Mouse (Mus musculus) midbrain, embryonic 11.5 days (tissue): ENCODE results near the gene A730061H03Rik. TPM values are rescaled to one million over a fixed set of nuclear protein-coding genes. Genes with fewer than 3 reads are reported as not detected.

Experiments used
- ATAC-seq: fragments of 200-750 bp; cut with Nextera tagmentation; 2 replicates; pipeline ENCODE4 v1.8.0; 2017; ENCODE audit warnings: moderate TSS enrichment, moderate library complexity; ENCODE audit not compliant: low FRiP score
- DNase-seq: peaks from one replicate; pipeline ENCODE4 v3.0.0; 2015; ENCODE audit warnings: low spot score; ENCODE audit errors: missing footprints
- H3K27ac ChIP-seq: fragments of 300-500 bp; sonication (generic); 2 replicates; pipeline ENCODE4 v1.5.1; 2014; ENCODE audit warnings: low read depth, low read length
- H3K27me3 ChIP-seq: fragments of 300-500 bp; sonication (generic); 2 replicates; pipeline ENCODE4 v1.6.1; 2014; ENCODE audit warnings: mild to moderate bottlenecking, low read length, moderate library complexity, mixed read lengths; ENCODE audit not compliant: control insufficient read depth, insufficient read depth
- H3K36me3 ChIP-seq: fragments of 300-500 bp; sonication (generic); 2 replicates; pipeline ENCODE4 v1.6.1; 2014; ENCODE audit warnings: mild to moderate bottlenecking, low read length, moderate library complexity, mixed read lengths; ENCODE audit not compliant: control insufficient read depth, insufficient read depth
- H3K4me1 ChIP-seq: fragments of 300-500 bp; sonication (generic); 2 replicates; pipeline ENCODE4 v1.6.1; 2014; ENCODE audit warnings: low read length; ENCODE audit not compliant: control insufficient read depth, insufficient read depth
- H3K4me2 ChIP-seq: fragments of 300-500 bp; sonication (generic); 2 replicates; pipeline ENCODE4 v1.6.1; 2014; ENCODE audit warnings: mild to moderate bottlenecking, moderate library complexity
- H3K4me3 ChIP-seq: fragments of 300-500 bp; sonication (generic); 2 replicates; pipeline ENCODE4 v1.5.1; 2014; ENCODE audit warnings: low read depth, low read length
- H3K9ac ChIP-seq: fragments of 300-500 bp; sonication (generic); 2 replicates; pipeline ENCODE4 v1.6.1; 2014; ENCODE audit warnings: low read length
- H3K9me3 ChIP-seq: fragments of 300-500 bp; sonication (generic); 2 replicates; pipeline ENCODE4 v1.6.1; 2016; ENCODE audit warnings: low read length; ENCODE audit not compliant: control insufficient read depth
- WGBS: fragments of 180-500 bp; shearing (Covaris S2); extraction: QIAGEN DNeasy Blood & Tissue Kit; methylation state at CpG from one replicate; pipeline ENCODE4 v1.1.7; 2014; 5-methylcytosine and 5-hydroxymethylcytosine counted together
- polyA plus RNA-seq: library from polyadenylated mRNA; unstranded; fragments of >200 nt; fragmentation: Nextera tagmentation; extraction: Ambion mirVana; gene quantifications from 2 replicates; pipeline ENCODE4 v1.2.1, GENCODE M21; 2014

Gene A730061H03Rik
- polyA plus RNA-seq, 1 experiment from 2014 or later, result 0.92 TPM

- H3K9ac ChIP-seq, result peak within 1 kb of the TSS; percentile 86
- H3K4me1 ChIP-seq, result peaks cover 9% of the 10 kb centered on the region
- peak within 1 kb of the TSS; percentile 93 for H3K27ac ChIP-seq
- H3K4me3 ChIP-seq, result peak within 1 kb of the TSS; percentile 63
- no peaks in the 10 kb centered on the region for H3K27me3 ChIP-seq
- H3K4me2 ChIP-seq, result peak within 1 kb of the TSS; percentile 75
- ATAC-seq (peak; percentile 85), DNase-seq (peak; percentile 99)
- WGBS, result under 1% methylated on average over 27 of the region's 27 CpGs
- no peaks in the 10 kb centered on the region for H3K36me3 ChIP-seq
- no peaks in the 10 kb centered on the region for H3K9me3 ChIP-seq
Measured at GRCm38 (mm10) chr14:55559799-55560201, 406 bp downstream of the A730061H03Rik start, which contains the start of gene Dcaf11. Dcaf11 (plus strand) TSS chr14:55560006.

DNA sequence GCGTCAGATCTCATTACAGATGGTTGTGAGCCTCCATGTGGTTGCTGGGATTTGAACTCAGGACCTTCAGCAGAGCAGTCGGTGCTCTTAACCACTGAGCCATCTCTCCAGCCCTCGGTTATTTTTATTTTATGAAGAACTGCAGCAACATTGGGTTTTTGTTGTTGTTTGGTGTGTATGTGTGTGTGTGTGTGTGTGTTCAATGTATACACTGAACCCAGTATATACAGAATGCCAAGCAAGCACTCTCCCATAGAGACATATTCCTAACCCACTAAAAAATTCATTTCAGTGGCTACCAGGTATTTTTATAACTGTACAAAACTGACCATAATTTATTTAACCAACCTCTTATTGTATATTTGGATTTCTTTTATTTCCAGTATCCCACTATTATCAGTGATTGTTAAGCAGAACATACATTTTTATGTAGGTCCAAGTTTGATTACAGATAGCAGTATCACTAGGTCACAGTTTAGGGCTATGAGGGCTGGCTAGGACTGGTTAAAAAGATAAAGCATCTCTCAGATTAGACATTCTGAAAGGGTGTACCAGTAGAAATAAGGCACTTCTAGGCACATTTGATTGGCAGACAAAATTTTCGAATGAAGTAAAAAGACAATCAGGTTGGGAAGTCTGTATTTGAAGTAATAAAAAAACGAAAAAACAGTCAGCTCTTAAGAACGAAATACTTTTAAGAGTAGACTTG, 1.3 kb downstream of the A730061H03Rik start:
- H3K9ac ChIP-seq, result no peak overlapping the region; the same call in 1 of the 2 replicates
- peaks cover 9% of the 10 kb centered on the region for H3K4me1 ChIP-seq
- H3K27me3 ChIP-seq, result no peaks in the 10 kb centered on the region
- no peak for ATAC-seq
- peak; percentile 76 for DNase-seq
- no peak overlapping the region for H3K27ac ChIP-seq
- H3K4me3 ChIP-seq, result peak overlapping the region; percentile 63
- H3K9me3 ChIP-seq, result no peaks in the 10 kb centered on the region
- H3K4me2 ChIP-seq, result peak overlapping the region; percentile 75
- no peaks in the 10 kb centered on the region for H3K36me3 ChIP-seq
- WGBS, result 54% methylated on average over 6 of the region's 6 CpGs

- WGBS, result 91% methylated on average over 3 of the region's 3 CpGs
- H3K4me3 ChIP-seq, result no peak overlapping the region
- ATAC-seq, result no peak
Measured at GRCm38 (mm10) chr14:55557587-55557986, 2.6 kb downstream of the A730061H03Rik start.

DNA sequence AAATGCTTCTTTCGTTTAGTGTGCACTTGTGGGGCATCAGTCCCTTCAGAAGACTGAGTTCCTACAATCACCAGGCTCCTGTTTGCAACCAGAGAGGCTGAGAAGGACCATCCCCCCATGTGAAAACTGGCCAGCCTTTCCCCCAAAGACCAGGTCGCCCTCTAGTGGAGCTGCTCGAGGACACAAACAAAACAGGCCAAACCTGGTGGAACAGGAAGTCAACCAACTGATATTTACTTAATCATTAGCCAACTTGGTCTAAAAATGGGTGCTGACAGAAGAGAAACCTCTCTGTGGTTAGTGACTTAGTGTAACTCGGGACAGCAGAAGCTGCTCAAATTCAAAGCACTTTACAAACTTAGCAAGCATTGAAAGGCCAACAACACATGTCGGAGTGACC, 3.2 kb downstream of the A730061H03Rik start:
- Histone ChIP-seq H3K4me3 (no peak overlapping the region), H3K9me3 (no peaks in the 10 kb centered on the region), H3K4me2 (no peak overlapping the region), H3K4me1 (peaks cover 9% of the 10 kb centered on the region), H3K27me3 (no peaks in the 10 kb centered on the region), H3K27ac (no peak overlapping the region), H3K36me3 (no peaks in the 10 kb centered on the region), H3K9ac (no peak overlapping the region)
- 31% methylated on average over 5 of the region's 5 CpGs for WGBS
- DNase-seq, result no peak
- no peak for ATAC-seq

More at GRCm38 (mm10) chr14:55557587-55557986, 2.6 kb downstream of the A730061H03Rik start:
- Histone ChIP-seq H3K36me3 (no peaks in the 10 kb centered on the region), H3K9ac (no peak overlapping the region), H3K4me2 (no peak overlapping the region), H3K9me3 (no peaks in the 10 kb centered on the region), H3K27ac (no peak overlapping the region), H3K27me3 (no peaks in the 10 kb centered on the region), H3K4me1 (peaks cover 9% of the 10 kb centered on the region)
- DNase-seq, result peak; percentile 35

- Histone ChIP-seq H3K27me3 (no peaks in the 10 kb centered on the region), H3K4me1 (peaks cover 3% of the 10 kb centered on the region; the same call in 1 of the 2 replicates), H3K27ac (no peak overlapping the region), H3K4me3 (no peak overlapping the region), H3K36me3 (no peaks in the 10 kb centered on the region), H3K9ac (no peak overlapping the region), H3K9me3 (no peaks in the 10 kb centered on the region), H3K4me2 (no peak overlapping the region)
- no peak for DNase-seq
- ATAC-seq, result no peak
- 73% methylated on average over 3 of the region's 3 CpGs for WGBS
Measured at GRCm38 (mm10) chr14:55555788-55556187, 4.4 kb downstream of the A730061H03Rik start.

DNA sequence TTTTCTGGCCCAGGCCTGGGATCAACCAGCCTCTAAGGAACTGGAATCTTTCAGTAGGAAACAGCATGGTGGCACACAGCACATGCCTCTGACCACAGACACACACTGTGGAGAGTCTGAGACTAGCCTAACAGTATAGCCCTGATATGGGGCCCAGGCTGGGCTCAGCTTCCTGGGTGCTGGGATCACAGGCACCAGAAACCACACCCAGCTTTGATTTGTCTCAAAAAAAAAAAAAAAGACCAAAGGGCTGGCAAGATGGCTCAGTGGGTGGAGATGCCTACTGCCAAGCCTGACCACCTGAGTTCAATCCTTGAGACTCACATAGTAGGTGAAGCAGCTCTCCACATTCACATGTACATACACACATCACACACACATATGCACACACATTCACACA, 5.6 kb downstream of the A730061H03Rik start:
- no peak overlapping the region for H3K27ac ChIP-seq
- H3K4me3 ChIP-seq, result no peak overlapping the region
- H3K9ac ChIP-seq, result no peak overlapping the region
- H3K36me3 ChIP-seq, result no peaks in the 10 kb centered on the region
- no peak for DNase-seq
- H3K27me3 ChIP-seq, result no peaks in the 10 kb centered on the region
- H3K9me3 ChIP-seq, result no peaks in the 10 kb centered on the region
- peaks cover 3% of the 10 kb centered on the region; the same call in 1 of the 2 replicates for H3K4me1 ChIP-seq
- no peak for ATAC-seq
- H3K4me2 ChIP-seq, result no peak overlapping the region

DNA sequence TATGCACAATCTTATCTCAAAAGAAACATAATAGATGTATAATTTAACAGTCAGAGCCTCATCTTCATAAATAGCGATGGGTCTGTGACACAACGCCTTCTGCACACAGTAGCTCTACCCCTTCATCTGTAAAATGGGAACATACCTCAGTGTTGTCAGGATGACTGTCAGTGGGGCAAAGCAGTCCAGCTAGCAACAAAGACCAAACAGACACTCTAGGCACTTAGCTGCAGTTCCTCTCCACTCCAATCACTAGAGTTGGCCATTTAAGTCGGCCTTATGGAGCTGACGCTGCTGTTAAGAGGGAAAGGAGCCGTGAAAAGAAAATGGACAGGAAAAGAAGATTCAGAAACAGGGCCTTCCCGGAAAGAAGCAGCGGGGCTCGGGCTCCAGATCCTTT, 8.4 kb downstream of the A730061H03Rik start:
- Histone ChIP-seq H3K9ac (no peak overlapping the region), H3K4me1 (no peaks in the 10 kb centered on the region), H3K9me3 (no peaks in the 10 kb centered on the region), H3K27ac (no peak overlapping the region), H3K27me3 (no peaks in the 10 kb centered on the region), H3K4me3 (no peak overlapping the region), H3K36me3 (no peaks in the 10 kb centered on the region), H3K4me2 (no peak overlapping the region)
- 87% methylated on average over 8 of the region's 8 CpGs for whole genome bisulfite sequencing
- ATAC-seq, result no peak
- DNase-seq, result no peak

DNA sequence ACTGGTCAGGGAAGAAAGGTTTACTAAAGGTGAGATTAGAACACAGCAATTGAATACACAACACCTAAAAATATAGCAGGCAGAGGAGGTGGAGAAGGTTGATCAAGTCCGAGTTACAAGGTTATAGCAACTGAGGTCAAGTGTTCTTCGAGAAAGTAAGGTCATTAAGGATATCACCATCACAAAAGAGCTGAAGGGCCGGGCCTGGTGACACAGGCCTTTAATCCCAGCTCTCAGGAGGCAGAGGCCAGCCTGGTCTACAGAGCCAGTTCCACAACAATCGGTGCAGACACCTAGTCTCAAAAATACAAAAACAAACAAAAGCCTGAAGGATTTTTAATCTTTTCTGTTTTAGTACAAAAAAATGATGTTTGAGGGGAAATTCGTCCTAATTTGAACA, 8.9 kb downstream of the A730061H03Rik start:
- Histone ChIP-seq H3K27ac (no peak overlapping the region), H3K36me3 (no peaks in the 10 kb centered on the region), H3K4me1 (no peaks in the 10 kb centered on the region), H3K9ac (no peak overlapping the region), H3K4me2 (no peak overlapping the region), H3K9me3 (no peaks in the 10 kb centered on the region), H3K4me3 (no peak overlapping the region), H3K27me3 (no peaks in the 10 kb centered on the region)
- ATAC-seq (no peak), DNase-seq (no peak)
- WGBS, result 69% methylated on average over 5 of the region's 5 CpGs

GRCm38 (mm10) chr14:55550191-55550590, 10.0 kb downstream of the A730061H03Rik start:
- no peaks in the 10 kb centered on the region for H3K9me3 ChIP-seq
- H3K36me3 ChIP-seq, result no peaks in the 10 kb centered on the region
- no peak overlapping the region for H3K4me3 ChIP-seq
- DNase-seq (no peak), ATAC-seq (no peak)
- H3K27ac ChIP-seq, result no peak overlapping the region
- no peak overlapping the region for H3K4me2 ChIP-seq
- H3K27me3 ChIP-seq, result no peaks in the 10 kb centered on the region
- 88% methylated on average over 6 of the region's 6 CpGs for WGBS
- H3K4me1 ChIP-seq, result no peaks in the 10 kb centered on the region
- no peak overlapping the region for H3K9ac ChIP-seq
